Mouse (Mus musculus) T-cell, adult 2 months (primary cell): ENCODE results near the gene AI182371.

Experiments used
- DNase-seq: peaks from one replicate; pipeline ENCODE4 v3.0.0; 2022; ENCODE audit warnings: low spot score

AI182371 gene

GRCm38 (mm10) chr2:35069124-35069523 is 32.2 kb downstream of the AI182371 start:
- no peak for DNase-seq

GRCm38 (mm10) chr2:35067117-35067516 is 34.2 kb downstream of the AI182371 start:
- DNase-seq, result no peak

GRCm38 (mm10) chr2:35066525-35067082 is 34.7 kb downstream of the AI182371 start:
- DNase-seq, result no peak

- DNase-seq, result no peak
These were observed 37.9 kb downstream of the AI182371 start for GRCm38 (mm10) chr2:35063333-35064030.

GRCm38 (mm10) chr2:35061338-35061737 is 40.0 kb downstream of the AI182371 start, which contains the start of gene Hc:
Hc (minus strand) TSS chr2:35061438.
- no peak for DNase-seq

- no peak for DNase-seq
These were observed 40.4 kb downstream of the AI182371 start for GRCm38 (mm10) chr2:35060897-35061296.

- no peak for DNase-seq
These were observed 41.1 kb downstream of the AI182371 start for GRCm38 (mm10) chr2:35060256-35060655.

- no peak for DNase-seq
These were observed 43.0 kb downstream of the AI182371 start for GRCm38 (mm10) chr2:35058325-35058724.

- DNase-seq, result no peak
These were observed 44.1 kb downstream of the AI182371 start for GRCm38 (mm10) chr2:35057243-35057642.

GRCm38 (mm10) chr2:35048851-35049250 is 52.5 kb downstream of the AI182371 start:
- DNase-seq, result peak; percentile 35

- DNase-seq, result peak; percentile 31
These were observed 56.4 kb downstream of the AI182371 start for GRCm38 (mm10) chr2:35044956-35045355.

- peak; percentile 29 for DNase-seq
These were observed 62.6 kb downstream of the AI182371 start for GRCm38 (mm10) chr2:35038580-35039375.
